Mouse (Mus musculus): ENCODE data around the gene Ralgps1. TPM values are rescaled to one million over a fixed set of nuclear protein-coding genes. Genes with fewer than 3 reads are reported as not detected.

The Ralgps1 gene
- total and polyA plus RNA-seq, 3 experiments: 0.62 to 2.1 (median 1.5) TPM

GRCm38 (mm10) chr2:33368486-33368885 is 2.8 kb downstream of the Ralgps1 start:
- peaks cover 0 to 14% of the 10 kb centered on the region in 2 experiments; a peak in 2 of 4 replicates for H3K4me1 ChIP-seq (ENCODE audit: control insufficient read depth in 1 of 2, insufficient read depth in 2 of 2)
- dilution Hi-C loops (cut with MboI; ENCODE audit: extremely low pct_ligation_motif_present, extremely low pct_unique_long_range_greater_than_20kb, low sequenced_read_pairs) (no loop called here), in situ Hi-C loops (cut with MboI; ENCODE audit: low pct_ligation_motif_present, low pct_unique_long_range_greater_than_20kb, low sequenced_read_pairs) (loop anchor here (25.0 kb wide), 1 partner anchor 381 kb away; the partner anchor contains the start of gene Slc2a8)
- H3K27ac ChIP-seq (ENCODE audit: insufficient read depth, low read depth): no peak overlapping the region
- no peak overlapping the region for H3K4me3 ChIP-seq (replicated peaks in 1 of 3; ENCODE audit: low read depth in 2 of 3, low read length in 2 of 3, poor library complexity in 1 of 3)
- no peak overlapping the region for H3K9ac ChIP-seq (ENCODE audit: insufficient read depth, low read depth)
- no peaks in the 10 kb centered on the region for H3K79me2 ChIP-seq (replicated peaks; ENCODE audit: control insufficient read depth, extremely low read depth, insufficient read depth, poor library complexity, severe bottlenecking)
- H3K36me3 ChIP-seq (replicated peaks in 1 of 2; ENCODE audit: control insufficient read depth in 1 of 2, insufficient read depth in 1 of 2, low read length in 1 of 2): peaks cover 0 to 16% of the 10 kb centered on the region in 2 experiments
- DNase-seq (ENCODE audit: extremely low read depth): no peak
- no peaks in the 10 kb centered on the region for H3K9me3 ChIP-seq (replicated peaks; ENCODE audit: low read length)
- no peaks in the 10 kb centered on the region for H3K27me3 ChIP-seq (replicated peaks)
- TF ChIP-seq SIN3A (IDR thresholded peaks at IDR 0.05; ENCODE audit: low read length): no peak
- no peak for TF ChIP-seq GABPA (IDR thresholded peaks at IDR 0.05; ENCODE audit: insufficient replicate concordance, low read depth, low read length)
- no peak for TF ChIP-seq RAD21 (IDR thresholded peaks at IDR 0.05; ENCODE audit: low read depth, low read length)
- no peak for TF ChIP-seq ZC3H11A (IDR thresholded peaks at IDR 0.05; ENCODE audit: low read depth, low read length)
- no peak for TF ChIP-seq MAX (IDR thresholded peaks at IDR 0.05; ENCODE audit: low read length)
- TF ChIP-seq E2F4 (IDR thresholded peaks at IDR 0.05; ENCODE audit: insufficient replicate concordance, low read depth, low read length): no peak
- no peak for TF ChIP-seq CHD2 (IDR thresholded peaks at IDR 0.05; ENCODE audit: low read length)
- no peak for TF ChIP-seq ZKSCAN1 (IDR thresholded peaks at IDR 0.05; ENCODE audit: borderline replicate concordance, low read depth, low read length)
- TF ChIP-seq ETS1 (conservative IDR thresholded peaks at IDR 0.05; ENCODE audit: low read depth, low read length): no peak
- no peak for TF ChIP-seq CHD1 (IDR thresholded peaks at IDR 0.05; ENCODE audit: low read depth, low read length)
- no peak overlapping the region for H3K4me2 ChIP-seq (ENCODE audit: insufficient read depth, low read depth, poor library complexity, severe bottlenecking)

GRCm38 (mm10) chr2:33365703-33366471 is 5.4 kb downstream of the Ralgps1 start:
- no peak overlapping the region for H3K4me2 ChIP-seq (ENCODE audit: insufficient read depth, low read depth, poor library complexity, severe bottlenecking)
- in situ Hi-C loops (cut with MboI; ENCODE audit: low pct_ligation_motif_present, low pct_unique_long_range_greater_than_20kb, low sequenced_read_pairs) (loop anchor here (25.0 kb wide), 1 partner anchor 379 kb away; the partner anchor contains the start of gene Slc2a8), dilution Hi-C loops (cut with MboI; ENCODE audit: extremely low pct_ligation_motif_present, extremely low pct_unique_long_range_greater_than_20kb, low sequenced_read_pairs) (no loop called here)
- no peaks in the 10 kb centered on the region for H3K9me3 ChIP-seq (replicated peaks; ENCODE audit: low read length)
- DNase-seq (ENCODE audit: extremely low read depth): no peak
- H3K36me3 ChIP-seq (replicated peaks in 1 of 2; ENCODE audit: control insufficient read depth in 1 of 2, insufficient read depth in 1 of 2, low read length in 1 of 2): peaks cover 0 to 16% of the 10 kb centered on the region in 2 experiments
- no peak overlapping the region for H3K4me3 ChIP-seq (replicated peaks in 1 of 3; ENCODE audit: low read depth in 2 of 3, low read length in 2 of 3, poor library complexity in 1 of 3)
- H3K27ac ChIP-seq (ENCODE audit: insufficient read depth, low read depth): no peak overlapping the region
- no peaks in the 10 kb centered on the region for H3K79me2 ChIP-seq (replicated peaks; ENCODE audit: control insufficient read depth, extremely low read depth, insufficient read depth, poor library complexity, severe bottlenecking)
- H3K4me1 ChIP-seq (ENCODE audit: control insufficient read depth in 1 of 2, insufficient read depth in 2 of 2): peaks cover 0 to 11% of the 10 kb centered on the region in 2 experiments; a peak in 2 of 4 replicates
- H3K9ac ChIP-seq (ENCODE audit: insufficient read depth, low read depth): no peak overlapping the region
- TF ChIP-seq E2F4 (IDR thresholded peaks at IDR 0.05; ENCODE audit: insufficient replicate concordance, low read depth, low read length) (no peak), KAT2A (IDR thresholded peaks at IDR 0.05; ENCODE audit: insufficient replicate concordance, low read length) (no peak), ETS1 (conservative IDR thresholded peaks at IDR 0.05; ENCODE audit: low read depth, low read length) (no peak)
- no peaks in the 10 kb centered on the region for H3K27me3 ChIP-seq (replicated peaks)

Data from CH12.LX (cell line).